Mouse (Mus musculus) E14TG2a.4 (cell line): ENCODE results near the gene Smg1.

Experiments used
- CTCF ChIP-seq: conservative IDR thresholded peaks from 2 replicates; pipeline ENCODE4 v1.5.1; 2014; ENCODE audit warnings: low read length
- NANOG ChIP-seq: IDR thresholded peaks from 2 replicates; pipeline ENCODE4 v1.6.1; 2014; ENCODE audit warnings: borderline replicate concordance, low read length, mixed read lengths
- POU5F1 ChIP-seq: IDR thresholded peaks from 2 replicates; pipeline ENCODE4 v1.6.1; 2014; ENCODE audit warnings: low read length, borderline replicate concordance

GRCm38 (mm10) chr7:118185878-118186277, 57.6 kb downstream of the Smg1 start:
- TF ChIP-seq CTCF (no peak), POU5F1 (no peak), NANOG (no peak)
